ENCODE assay signal across 8 mouse cellular contexts in the genomic region with DNA sequence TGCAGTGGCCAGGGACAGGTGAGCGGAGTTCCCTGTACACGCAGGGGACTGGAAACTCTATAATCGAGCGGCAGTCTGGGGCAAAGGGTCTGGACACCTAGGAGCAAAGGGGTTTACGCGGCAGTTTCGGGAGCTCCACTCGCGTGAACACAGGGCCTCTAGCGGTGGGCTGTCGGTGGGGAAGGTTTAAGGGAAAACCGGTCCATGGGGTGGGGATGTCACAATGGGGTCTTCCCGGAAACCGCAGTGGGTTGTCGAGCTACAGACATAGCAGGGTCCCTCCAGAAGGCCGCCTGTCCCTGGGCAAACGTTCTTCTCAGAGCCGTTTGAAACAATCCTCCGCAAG.
DNase-seq lines count a peak whose midpoint lies in the region; ATAC-seq lines count a peak whose summit lies in the region.

No protein-coding gene starts in this region.

- peak; percentile 20; the same call in 1 of the 2 replicates for ATAC-seq in frontal cortex, adult (ENCODE audit: low TSS enrichment)
- ATAC-seq in hindbrain, embryonic 13.5 days (ENCODE audit: low FRiP score), result peak; percentile 37
- peak; percentile 60 for ATAC-seq in midbrain, embryonic 11.5 days (ENCODE audit: low FRiP score)

- H3K4me3 ChIP-seq in hindbrain, embryonic 13.5 days, result peak overlapping the region; percentile 97
- peak overlapping the region; percentile 75 for H3K4me3 ChIP-seq in midbrain, embryonic 11.5 days (ENCODE audit: low read depth, low read length)

- H3K4me2 ChIP-seq in hindbrain, embryonic 13.5 days, result peak overlapping the region; percentile 70
- peak overlapping the region; percentile 69 for H3K4me2 ChIP-seq in midbrain, embryonic 11.5 days

- peaks cover 26% of the 10 kb centered on the region for H3K36me3 ChIP-seq in hindbrain, embryonic 13.5 days
- H3K36me3 ChIP-seq in midbrain, embryonic 11.5 days (ENCODE audit: control insufficient read depth, insufficient read depth, low read length), result no peaks in the 10 kb centered on the region

- DNase-seq in frontal cortex, adult 2 months (ENCODE audit: extremely low spot score in 1 of 2, low spot score in 1 of 2), result no peak
- DNase-seq in right cerebral cortex, postnatal 14 days, result peak; percentile 49
- no peak for DNase-seq in right cerebral cortex, postnatal 4 days
- peak; percentile 98 for DNase-seq in midbrain, embryonic 11.5 days (ENCODE audit: low spot score, missing footprints)
- DNase-seq in gastrocnemius, postnatal 4 days (ENCODE audit: low spot score in 2 of 2), result no peak
- DNase-seq in thymus, postnatal 0 days (ENCODE audit: low spot score), result no peak

- under 1% methylated on average over 19 of the region's 19 CpGs for WGBS in hindbrain, embryonic 13.5 days
- under 1% methylated on average over 19 of the region's 19 CpGs for WGBS in midbrain, embryonic 11.5 days

- H3K27me3 ChIP-seq in hindbrain, embryonic 13.5 days, result no peaks in the 10 kb centered on the region
- no peaks in the 10 kb centered on the region for H3K27me3 ChIP-seq in midbrain, embryonic 11.5 days (ENCODE audit: control insufficient read depth, insufficient read depth, low read length)

- peak overlapping the region; percentile 99 for H3K27ac ChIP-seq in hindbrain, embryonic 13.5 days
- H3K27ac ChIP-seq in midbrain, embryonic 11.5 days (ENCODE audit: low read depth, low read length), result peak overlapping the region; percentile 77

- H3K9me3 ChIP-seq in hindbrain, embryonic 13.5 days, result no peaks in the 10 kb centered on the region
- no peaks in the 10 kb centered on the region for H3K9me3 ChIP-seq in midbrain, embryonic 11.5 days (ENCODE audit: control insufficient read depth, low read length)

- H3K9ac ChIP-seq in hindbrain, embryonic 13.5 days, result peak overlapping the region; percentile 99
- peak overlapping the region; percentile 85 for H3K9ac ChIP-seq in midbrain, embryonic 11.5 days (ENCODE audit: low read length)

- H3K4me1 ChIP-seq in hindbrain, embryonic 13.5 days (replicated peaks), result peaks cover 37% of the 10 kb centered on the region
- H3K4me1 ChIP-seq in midbrain, embryonic 11.5 days (ENCODE audit: control insufficient read depth, insufficient read depth, low read length), result peaks cover 2% of the 10 kb centered on the region; the same call in 1 of the 2 replicates

Comparison
In these comparisons a context has a peak if more than half of its experiments do, and no peak if none do; other contexts are left out.
1. DNase-seq: peak in right cerebral cortex, postnatal 14 days (single experiment) and midbrain, embryonic 11.5 days (single experiment); none in frontal cortex, adult 2 months (0 of 2), right cerebral cortex, postnatal 4 days (single experiment), gastrocnemius, postnatal 4 days (0 of 2) and thymus, postnatal 0 days (single experiment).
2. Peak in every context shown above with its lines, with median percentiles within 50 percentile points of each other: ATAC-seq.